Mouse (Mus musculus): ENCODE results near the gene Mrpl51. TPM values are rescaled to one million over a fixed set of nuclear protein-coding genes. Genes with fewer than 3 reads are reported as not detected.
A peak's percentile ranks its signal among the peaks of the same experiment; 100 is the strongest.

Mrpl51 gene
- total RNA-seq (2021), result 100 to 1,000 TPM; 212 to 229 TPM
- long read RNA-seq, experiment 1, transcript Mrpl51-201 (3 exons, 3,427 nt), result major isoform, 58 of 82 reads
- long read RNA-seq, experiment 1, partial matches to known transcripts, result 18 of 82 reads
- long read RNA-seq, experiment 1, other reads (novel, unspliced or antisense), result 2 of 82 reads
- long read RNA-seq, experiment 2, transcript Mrpl51-201 (3 exons, 3,427 nt), result major isoform, 35 of 57 reads
- long read RNA-seq, experiment 2, partial matches to known transcripts, result 19 of 57 reads
- long read RNA-seq, experiment 2, other reads (novel, unspliced or antisense), result 0 of 57 reads

DNA sequence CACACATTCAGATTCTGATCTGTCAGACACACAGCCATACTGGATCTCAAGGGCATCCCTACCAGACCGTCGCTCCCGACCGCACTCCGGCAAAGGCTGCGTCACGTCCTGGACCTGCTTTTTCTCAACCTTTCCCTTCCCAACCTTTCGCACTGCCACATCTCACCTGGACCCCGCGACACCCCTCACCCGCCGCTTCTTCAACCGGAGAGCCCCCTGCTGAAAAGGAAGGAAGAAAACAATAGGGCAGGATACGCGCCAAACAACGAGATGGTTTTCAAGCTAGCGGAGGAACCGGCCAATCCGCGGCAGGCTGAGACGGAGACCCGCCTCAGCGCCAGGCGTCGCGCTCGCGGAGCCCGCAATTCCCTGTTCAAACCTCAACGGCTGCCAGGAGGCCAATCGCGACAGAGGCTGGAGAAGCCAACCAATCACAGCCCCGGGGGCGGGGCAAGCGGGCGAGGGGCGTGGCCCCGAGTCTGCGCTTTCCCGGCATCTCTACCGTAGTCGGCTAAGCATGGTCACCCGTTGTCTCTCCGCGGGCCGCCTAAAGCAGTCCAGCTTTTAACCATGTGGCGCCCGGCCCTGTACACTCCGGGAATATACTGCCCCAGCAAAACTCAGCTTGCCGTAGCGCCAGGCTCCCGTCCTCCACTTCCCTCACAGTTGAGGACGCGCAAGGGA lies at the start of gene Mrpl51, which contains the start of gene Ncapd2:
Gene Mrpl51, plus strand, starts transcription at position 470 of the 684 bp plus-strand sequence.
Gene Ncapd2, minus strand, starts transcription at position 370 of the 684 bp plus-strand sequence.
- peak; percentile 97 for DNase-seq (ENCODE audit: low spot score)

DNA sequence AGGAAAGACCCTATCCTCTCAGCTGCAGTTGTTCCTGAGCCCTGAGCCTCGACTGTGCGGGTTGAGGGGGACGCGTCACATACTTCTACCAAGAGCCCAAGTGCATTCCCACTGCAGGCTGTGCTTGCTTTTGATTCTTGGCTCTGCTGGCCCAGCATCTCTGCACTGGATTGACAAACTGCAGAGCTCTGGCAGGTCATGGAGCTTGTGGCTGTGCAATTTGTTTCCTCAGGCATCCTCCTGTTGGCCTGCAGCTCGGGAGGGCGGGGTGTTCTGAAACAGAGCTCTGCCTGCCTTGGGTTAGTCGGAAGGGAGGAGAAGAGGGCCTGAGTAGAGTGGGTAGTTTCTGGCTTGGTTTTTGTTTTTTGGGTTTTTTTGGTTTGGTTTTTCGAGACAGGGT lies 49.2 kb upstream of the Mrpl51 start:
- no peak for DNase-seq (ENCODE audit: low spot score)

DNA sequence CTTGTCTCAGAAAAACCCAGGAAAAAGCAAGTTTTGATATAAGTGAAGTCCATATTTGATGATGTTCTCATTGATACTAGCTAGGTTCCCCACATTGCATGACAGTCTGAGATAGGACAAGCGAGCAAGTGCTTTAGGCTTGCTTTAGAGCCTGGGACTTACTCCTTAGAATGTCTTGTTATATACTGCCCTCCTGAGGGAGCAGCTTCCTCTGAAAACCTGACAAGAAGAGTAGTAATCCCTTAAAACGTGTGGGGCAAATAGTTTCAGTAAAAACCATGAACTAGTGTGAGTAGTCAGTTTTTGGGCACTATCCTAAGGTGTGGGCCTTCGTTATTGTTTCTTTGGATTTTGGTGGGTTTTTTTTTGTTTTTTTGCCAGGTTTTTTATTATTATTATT lies 48.5 kb upstream of the Mrpl51 start:
- DNase-seq (ENCODE audit: low spot score), result no peak

DNA sequence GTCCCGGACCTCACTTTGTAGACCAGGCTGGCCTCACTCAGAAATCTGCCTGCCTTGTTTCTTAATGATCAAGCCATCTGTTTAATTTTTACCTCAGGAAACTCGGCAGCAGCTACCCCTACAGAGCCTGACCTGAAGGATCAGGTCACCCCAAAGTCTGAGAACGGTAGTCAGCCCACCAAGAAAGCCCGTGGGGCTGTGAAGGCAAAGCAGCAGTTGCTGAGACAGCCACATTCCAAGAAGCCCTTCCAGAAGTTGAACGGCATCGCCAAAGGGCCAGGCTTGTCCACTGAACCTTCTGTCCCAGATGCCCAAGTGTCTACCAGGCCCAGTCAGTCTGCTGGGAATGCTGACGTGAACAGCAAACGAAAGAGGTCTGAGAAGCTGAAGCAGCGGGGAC lies 47.7 kb upstream of the Mrpl51 start:
- no peak for DNase-seq (ENCODE audit: low spot score)

DNA sequence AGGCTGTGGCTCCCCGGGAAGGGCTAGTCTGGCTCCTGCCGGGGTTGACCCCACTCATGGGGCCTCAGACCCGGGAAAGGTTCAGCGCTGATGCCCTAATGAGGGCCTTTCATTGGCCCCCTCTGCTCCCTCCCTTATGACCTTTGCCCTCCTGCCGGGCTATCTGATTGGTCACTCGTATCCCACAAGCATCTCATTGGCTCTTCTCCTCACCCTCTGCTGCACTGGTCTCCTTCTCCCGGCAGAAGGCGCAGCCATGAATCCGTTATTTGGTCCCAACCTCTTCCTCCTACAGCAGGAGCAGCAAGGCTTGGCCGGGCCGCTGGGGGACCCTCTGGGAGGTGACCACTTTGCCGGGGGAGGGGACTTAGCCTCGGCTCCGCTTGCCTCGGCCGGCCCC lies 46.6 kb upstream of the Mrpl51 start, which contains the start of gene Iffo1:
Gene Iffo1, plus strand, starts transcription at position 241 of the 400 bp plus-strand sequence.
- peak; percentile 95 for DNase-seq (ENCODE audit: low spot score)

DNA sequence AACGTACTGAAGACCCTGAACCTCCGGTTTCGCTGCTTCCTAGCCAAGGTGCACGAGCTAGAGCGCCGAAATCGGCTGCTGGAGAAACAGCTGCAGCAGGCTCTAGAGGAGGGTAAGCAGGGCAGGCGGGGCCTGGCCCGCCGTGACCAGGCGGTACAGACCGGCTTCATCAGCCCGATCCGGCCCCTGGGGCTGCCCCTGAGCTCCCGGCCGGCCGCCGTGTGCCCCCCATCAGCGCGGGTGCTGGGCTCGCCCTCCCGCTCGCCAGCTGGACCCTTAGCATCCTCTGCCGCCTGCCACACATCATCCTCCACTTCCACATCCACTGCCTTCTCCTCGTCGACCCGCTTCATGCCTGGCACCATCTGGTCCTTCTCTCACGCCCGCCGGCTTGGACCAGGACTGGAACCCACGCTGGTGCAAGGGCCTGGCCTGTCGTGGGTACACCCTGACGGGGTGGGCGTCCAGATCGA lies 46.1 kb upstream of the Mrpl51 start:
- no peak for DNase-seq (ENCODE audit: low spot score)

DNA sequence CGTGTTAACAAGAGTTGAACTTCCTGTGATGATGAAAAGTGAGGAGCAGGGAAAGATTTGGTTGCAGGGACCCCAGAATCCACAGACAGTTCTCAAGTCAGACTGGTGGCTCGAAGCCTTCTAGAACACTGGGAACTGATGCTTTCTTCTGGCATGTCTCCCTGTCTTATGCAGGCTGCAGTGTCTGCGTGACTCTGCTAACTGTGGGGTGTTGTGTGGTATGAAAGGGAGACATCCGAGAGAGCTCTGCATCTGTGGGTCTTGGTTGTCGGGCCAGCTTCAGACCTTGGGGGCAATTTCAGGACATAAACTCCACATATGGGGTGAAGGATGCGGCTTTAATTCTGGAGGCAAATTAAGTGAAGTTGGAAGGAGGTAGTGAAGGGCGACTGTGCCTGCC lies 45.5 kb upstream of the Mrpl51 start:
- DNase-seq (ENCODE audit: low spot score), result no peak

DNA sequence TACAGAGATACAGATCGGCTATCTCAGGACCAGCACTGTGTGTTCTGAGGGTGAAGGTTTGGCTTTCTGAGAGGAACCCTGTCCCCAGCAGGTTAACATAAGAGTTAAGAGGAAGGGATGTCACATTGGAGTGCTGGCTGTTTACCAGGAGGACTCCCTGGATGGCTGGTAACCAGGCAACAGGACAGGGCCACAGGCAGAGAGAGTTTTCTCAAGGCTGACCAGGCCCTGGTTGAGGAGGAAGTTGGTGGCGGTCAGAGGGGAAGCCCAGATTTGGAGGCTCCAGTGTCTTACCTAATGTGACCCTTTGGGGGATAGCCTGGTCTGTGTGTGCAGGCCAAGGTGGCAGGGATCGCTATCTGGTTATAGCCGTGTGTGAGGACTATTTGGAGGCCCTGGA lies 44.8 kb upstream of the Mrpl51 start:
- DNase-seq (ENCODE audit: low spot score), result no peak

DNA sequence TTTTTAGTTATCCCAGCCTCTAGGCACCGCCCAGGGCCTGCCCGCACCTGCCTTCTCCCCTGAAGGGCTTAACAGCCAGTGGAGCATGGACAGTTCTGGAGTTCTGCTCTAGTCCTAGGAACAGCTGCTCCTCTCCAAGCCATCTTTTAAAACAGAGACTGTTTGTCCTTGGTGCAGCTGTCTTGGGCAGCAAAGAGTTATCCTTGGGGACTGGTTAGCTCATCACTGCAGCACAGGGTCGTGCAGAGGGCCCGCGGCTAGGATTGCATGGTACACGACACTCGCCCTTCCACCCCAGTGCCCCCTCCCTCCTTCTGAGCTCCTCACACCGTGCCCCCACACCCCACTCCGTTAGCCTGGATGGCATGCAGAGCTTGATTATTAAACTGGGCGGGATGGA lies 44.3 kb upstream of the Mrpl51 start:
- no peak for DNase-seq (ENCODE audit: low spot score)

DNA sequence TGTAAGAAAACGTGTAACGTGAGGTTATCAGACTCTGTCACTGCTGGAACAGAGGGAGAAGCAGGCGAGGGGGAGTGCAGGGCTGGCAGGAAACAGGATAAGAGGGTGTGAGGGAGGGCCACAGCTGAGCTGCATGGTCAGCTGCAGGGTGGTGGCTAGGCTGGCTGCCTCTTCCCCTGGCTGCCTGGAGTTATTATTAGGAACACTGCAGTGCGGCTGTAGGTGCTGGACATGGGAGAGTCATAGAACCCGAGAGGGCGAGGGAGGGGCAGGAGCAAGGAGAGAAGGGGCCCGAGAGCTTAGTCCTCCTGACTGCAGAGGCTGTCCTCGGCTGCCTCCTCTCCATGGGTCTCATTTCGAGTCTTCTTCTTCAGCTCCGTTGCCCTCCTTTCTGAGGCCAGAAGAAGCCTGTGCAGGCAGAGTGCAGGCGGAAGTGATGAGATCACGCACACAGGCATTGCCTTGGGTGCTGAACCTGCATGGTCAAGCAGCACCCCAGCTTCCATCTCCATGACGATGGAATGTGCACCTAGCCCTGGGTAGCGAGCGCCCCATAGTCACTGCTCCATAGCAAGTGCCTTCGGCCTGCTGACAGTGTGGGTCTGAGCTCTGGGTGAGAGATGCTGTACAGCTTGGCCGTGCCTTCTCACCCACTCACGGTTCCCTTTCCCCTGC lies 43.2 kb upstream of the Mrpl51 start:
- DNase-seq (ENCODE audit: low spot score), result peak; percentile 75

DNA sequence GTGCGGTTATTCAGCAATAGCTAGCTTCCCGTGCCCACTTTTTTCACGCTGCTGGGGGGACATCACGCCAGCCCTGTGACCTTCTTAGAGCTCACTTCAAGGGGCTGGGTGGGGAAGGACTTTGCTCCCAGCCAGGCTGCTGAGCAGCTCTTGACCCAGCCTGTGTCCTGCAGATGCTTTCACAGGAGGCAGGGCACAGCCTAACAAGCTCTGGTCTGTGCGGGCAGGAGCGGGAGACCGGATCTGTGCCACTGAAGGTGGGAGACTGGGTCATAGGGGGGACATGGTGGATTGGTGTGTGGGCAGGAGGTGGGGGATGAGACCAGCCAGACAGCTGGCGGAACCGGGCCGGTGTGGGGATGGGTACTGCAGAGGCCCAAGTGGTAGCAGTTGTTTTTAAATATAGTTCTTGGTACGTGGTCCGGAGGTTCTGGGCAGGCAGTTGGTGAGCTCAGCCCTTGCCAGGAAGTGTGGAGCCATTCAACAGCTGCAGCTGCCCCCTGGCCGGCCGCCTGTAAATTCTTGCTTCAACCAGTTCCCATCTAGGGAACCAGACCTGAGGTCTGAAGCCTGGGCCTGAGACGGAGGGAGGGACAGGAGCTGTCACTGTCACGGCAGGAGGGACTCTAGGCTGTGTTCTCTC lies 42.6 kb upstream of the Mrpl51 start:
- DNase-seq (ENCODE audit: low spot score), result peak; percentile 87

DNA sequence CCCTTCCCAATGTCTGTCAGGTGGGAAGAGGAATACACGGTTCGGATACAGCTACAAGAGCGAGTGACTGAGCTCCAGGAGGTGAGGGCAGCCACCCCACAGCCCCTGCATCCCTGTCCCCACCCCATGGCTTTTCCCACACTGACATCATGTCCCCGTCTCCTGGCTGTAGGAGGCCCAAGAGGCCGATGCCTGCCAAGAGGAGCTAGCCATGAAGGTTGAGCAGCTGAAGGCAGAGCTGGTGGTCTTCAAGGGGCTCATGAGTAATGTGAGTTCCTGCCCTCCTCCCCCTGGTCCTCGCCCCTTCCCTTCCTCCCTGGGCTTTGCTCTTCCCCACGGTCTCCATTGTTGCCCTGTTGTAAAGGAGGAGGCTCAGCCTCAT lies 42.0 kb upstream of the Mrpl51 start:
- DNase-seq (ENCODE audit: low spot score), result no peak

DNA sequence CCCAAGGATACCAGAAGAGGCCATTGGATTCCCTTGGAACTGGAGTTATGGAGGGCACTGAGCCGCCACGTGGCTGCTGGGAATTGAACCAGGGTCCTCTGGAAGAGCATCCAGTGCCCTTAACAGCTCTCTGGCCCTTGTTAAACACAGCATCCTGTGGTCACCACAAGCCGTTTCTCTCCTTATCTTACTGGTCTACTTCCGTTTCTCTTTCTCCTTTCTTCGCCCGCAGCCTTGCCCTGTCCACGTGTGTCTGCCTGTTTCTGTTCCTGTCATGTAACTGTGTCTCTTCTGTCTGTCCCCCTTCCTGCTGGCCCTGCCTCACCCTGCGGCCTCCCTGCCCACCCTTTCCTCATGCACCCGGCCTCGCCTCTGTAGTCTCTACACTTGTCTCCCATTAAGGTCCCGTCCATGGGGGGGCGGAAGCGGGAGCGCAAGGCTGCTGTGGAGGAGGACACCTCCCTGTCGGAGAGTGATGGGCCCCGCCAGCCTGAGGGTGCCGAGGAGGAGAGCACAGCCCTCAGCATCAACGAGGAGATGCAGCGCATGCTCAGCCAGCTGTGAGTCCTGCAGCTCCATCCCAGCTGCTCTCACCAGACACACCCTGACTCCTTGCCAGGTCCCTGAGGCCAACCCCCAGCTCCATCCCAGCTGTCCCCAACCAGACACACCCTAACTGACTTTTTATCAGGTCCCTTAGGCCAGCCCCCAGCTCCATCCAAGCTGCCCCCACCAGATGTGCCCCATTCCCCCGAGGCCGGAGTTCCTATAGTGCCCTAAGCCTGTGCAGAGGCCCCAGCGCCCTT lies 39.2 kb upstream of the Mrpl51 start:
- DNase-seq (ENCODE audit: low spot score), result peak; percentile 68

DNA sequence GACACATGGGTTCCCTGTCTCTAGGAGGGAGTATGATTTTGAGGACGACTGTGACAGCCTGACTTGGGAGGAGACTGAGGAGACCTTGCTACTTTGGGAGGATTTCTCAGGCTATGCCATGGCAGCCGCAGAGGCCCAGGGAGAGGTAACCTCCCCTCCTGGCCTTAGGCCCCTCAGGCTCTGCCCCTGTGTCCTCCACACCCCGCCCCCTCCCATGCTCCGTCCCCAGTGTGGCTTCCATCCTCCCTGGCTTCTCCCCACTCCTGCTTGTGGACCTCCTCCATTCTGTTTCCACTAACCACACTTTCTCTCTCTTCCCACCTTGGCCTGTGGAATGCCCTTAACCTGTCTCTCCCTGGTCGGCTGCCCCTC lies 38.6 kb upstream of the Mrpl51 start:
- no peak for DNase-seq (ENCODE audit: low spot score)

DNA sequence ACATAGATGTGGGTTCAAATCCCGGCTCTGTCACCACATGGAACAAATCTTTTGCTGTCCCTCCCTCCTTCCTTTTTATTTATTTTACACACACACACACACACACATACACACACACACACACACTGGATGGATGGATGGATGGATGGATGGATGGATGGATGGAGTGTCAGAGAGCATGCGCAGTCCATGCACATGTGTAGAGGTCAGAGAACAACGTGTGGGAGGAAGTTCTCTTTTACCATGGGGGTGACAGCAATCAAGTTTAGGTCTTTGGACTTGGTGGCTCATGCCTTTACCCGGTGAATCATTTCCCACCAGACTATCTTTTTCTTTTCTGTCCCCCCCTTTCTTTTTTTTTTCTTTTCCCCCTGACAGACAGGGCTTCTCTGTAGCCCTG lies 37.9 kb upstream of the Mrpl51 start:
- no peak for DNase-seq (ENCODE audit: low spot score)

DNA sequence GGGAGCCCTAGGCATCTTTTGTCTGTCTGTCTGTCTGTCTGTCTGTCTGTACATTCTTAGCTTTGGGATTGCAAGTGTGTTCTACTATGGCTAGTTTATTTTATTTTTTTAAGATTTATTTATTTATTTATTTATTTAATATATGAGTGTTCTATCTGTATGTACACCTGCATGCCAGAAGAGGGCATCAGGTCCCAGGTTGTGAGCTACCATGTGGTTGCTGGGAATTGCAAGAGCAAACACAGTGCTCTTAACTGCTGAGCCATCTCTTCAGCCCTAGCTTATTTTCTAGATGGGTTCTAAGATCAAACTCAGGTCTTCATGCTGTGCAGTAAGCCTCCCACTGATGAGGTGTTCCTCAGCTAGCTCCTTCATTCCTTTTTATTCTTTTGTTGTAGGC lies 37.1 kb upstream of the Mrpl51 start:
- DNase-seq (ENCODE audit: low spot score), result no peak

DNA sequence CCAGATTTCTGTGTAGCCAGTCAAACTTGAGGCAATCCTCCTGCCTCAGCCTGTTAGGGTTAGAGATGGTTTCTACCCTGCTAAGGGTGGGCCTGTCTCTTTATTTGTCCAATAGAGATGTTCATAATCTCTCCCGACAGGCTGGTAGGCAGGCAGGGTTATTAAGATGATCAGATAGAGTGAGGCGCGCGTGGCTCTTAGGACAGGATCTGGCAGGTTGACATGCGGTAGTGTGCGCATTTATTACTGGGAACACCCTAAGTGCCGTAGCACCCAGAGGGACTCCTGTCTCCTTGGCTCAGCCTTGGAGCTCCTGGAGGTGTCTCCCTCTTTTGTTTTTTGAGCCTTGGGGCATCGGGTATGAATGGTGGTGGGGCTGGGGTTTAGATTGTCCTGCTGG lies 36.3 kb upstream of the Mrpl51 start:
- no peak for DNase-seq (ENCODE audit: low spot score)

DNA sequence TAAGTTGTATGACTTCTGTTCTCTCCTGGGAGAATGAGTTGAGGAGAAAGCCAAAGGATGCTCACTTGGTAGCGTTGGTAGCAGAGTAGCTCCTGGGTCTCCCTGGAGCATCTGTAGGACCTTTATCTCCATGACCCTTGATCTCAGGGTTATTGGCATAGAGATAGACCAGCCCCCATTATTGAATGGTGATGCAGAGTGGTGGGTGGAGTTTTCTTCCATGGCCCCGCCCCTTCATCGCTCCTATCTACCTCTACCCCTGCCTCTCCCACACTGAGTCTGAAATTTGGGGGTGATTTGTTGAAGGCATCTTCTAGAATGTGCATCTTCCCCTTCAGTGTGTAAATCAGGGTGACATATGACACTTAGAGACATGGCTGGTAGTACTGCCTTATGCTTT lies 35.1 kb upstream of the Mrpl51 start:
- no peak for DNase-seq (ENCODE audit: low spot score)

DNA sequence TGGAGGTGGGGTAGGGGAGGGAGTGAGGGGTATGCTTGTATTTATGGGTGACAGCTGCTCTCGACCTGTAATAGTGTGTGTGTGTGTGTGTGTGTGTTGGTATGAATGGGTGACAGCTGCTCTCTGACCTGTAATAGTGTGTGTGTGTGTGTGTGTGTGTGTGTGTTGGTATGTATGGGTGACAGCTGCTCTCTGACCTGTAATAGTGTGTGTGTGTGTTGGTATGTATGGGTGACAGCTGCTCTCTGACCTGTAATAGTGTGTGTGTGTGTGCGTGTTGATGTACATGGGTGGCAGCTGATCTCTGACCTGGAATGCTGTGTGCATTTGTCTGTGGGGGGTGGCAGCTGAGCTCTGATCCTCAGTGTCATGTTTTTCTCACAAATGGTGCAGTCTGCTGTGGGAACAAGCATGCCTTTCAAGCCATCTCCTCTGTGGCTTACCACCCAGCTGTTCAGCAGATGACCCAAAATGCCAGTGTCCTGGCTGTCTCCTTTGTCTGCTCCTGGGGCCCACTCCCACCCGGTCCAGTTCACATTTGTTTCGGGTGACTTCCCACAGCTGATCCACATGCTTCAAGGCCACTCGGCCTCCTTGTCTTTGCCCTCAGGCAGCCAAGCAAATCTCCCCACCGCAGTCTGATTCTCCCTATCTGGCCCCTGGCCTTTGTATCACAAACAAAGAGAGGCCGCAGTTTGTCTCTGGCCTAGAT lies 34.5 kb upstream of the Mrpl51 start:
- DNase-seq (ENCODE audit: low spot score), result no peak

DNA sequence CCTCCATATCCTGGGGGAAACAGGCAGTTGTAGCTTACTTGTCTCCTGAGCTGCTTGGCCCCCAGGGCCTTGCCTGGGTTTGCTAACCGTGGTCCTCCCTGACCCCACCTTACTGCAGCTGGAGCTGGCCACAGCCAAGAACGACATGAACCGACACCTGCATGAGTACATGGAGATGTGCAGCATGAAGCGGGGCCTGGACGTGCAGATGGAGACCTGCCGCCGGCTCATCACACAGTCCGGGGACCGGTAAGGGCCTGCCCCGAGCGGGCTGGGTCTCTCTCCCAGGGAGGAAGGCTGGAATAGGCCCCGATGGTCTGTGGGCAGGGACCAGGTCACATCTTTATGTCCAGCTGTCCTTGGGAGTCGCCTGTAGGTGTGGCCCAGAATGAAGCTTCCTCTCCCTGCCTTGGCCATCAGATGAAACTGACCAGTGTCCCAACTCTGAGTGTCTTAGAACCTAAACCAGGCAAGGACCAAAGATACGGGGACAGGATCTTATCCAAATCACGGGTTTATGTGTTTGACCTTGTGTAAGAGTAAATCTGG lies 32.6 kb upstream of the Mrpl51 start:
- DNase-seq (ENCODE audit: low spot score), result no peak
